Comparison of ENCODE assay signal across 7 mouse cellular contexts in genomic region chr10:75921026-75921725, GRCm38 (mm10). TPM values are rescaled to one million over a fixed set of nuclear protein-coding genes. Genes with fewer than 3 reads are reported as not detected.
A peak's percentile ranks its signal among the peaks of the same experiment; 100 is the strongest.
DNase-seq lines count a peak whose midpoint lies in the region; ATAC-seq lines count a peak whose summit lies in the region.

TSS of gene Smarcb1 (minus strand) at chr10:75921617.

- H3K4me1 ChIP-seq in embryonic facial prominence, embryonic 11.5 days (ENCODE audit: control insufficient read depth, insufficient read depth, low read length), result no peaks in the 10 kb centered on the region
- peaks cover 12% of the 10 kb centered on the region for H3K4me1 ChIP-seq in limb, embryonic 11.5 days (ENCODE audit: control insufficient read depth, insufficient read depth, low read length)
- peaks cover 35% of the 10 kb centered on the region for H3K4me1 ChIP-seq in midbrain, embryonic 14.5 days (ENCODE audit: control insufficient read depth, insufficient read depth, low read length)

- H3K9me3 ChIP-seq in embryonic facial prominence, embryonic 11.5 days (replicated peaks; ENCODE audit: control insufficient read depth, low read length), result no peaks in the 10 kb centered on the region
- no peaks in the 10 kb centered on the region for H3K9me3 ChIP-seq in limb, embryonic 11.5 days (ENCODE audit: control insufficient read depth, low read length)
- no peaks in the 10 kb centered on the region for H3K9me3 ChIP-seq in midbrain, embryonic 14.5 days (ENCODE audit: control insufficient read depth, low read length)

- DNase-seq in adrenal gland, postnatal 14 days, result peak; percentile 96
- DNase-seq in embryonic facial prominence, embryonic 11.5 days (ENCODE audit: low spot score), result peak; percentile 98
- peak; percentile 97 for DNase-seq in kidney, adult 18-20 months
- peak; percentile 95 for DNase-seq in limb, embryonic 11.5 days (ENCODE audit: low spot score)
- peak; percentile 100 for DNase-seq in midbrain, embryonic 14.5 days
- peak; percentile 87 to 94 for DNase-seq in spleen, adult 18-20 months

- H3K27ac ChIP-seq in embryonic facial prominence, embryonic 11.5 days (replicated peaks; ENCODE audit: low read depth, low read length), result peak within 1 kb of the TSS; percentile 95
- H3K27ac ChIP-seq in limb, embryonic 11.5 days (replicated peaks; ENCODE audit: low read depth, low read length), result peak within 1 kb of the TSS; percentile 84
- H3K27ac ChIP-seq in midbrain, embryonic 14.5 days (replicated peaks; ENCODE audit: low read depth, low read length), result peak within 1 kb of the TSS; percentile 98

- H3K9ac ChIP-seq in embryonic facial prominence, embryonic 11.5 days (replicated peaks; ENCODE audit: low read length), result peak within 1 kb of the TSS; percentile 98
- H3K9ac ChIP-seq in limb, embryonic 11.5 days (ENCODE audit: low read length), result peak within 1 kb of the TSS; percentile 89
- H3K9ac ChIP-seq in midbrain, embryonic 14.5 days (replicated peaks; ENCODE audit: low read length), result peak within 1 kb of the TSS; percentile 98

- peak within 1 kb of the TSS; percentile 95 for H3K4me3 ChIP-seq in embryonic facial prominence, embryonic 11.5 days (ENCODE audit: low read depth, low read length)
- H3K4me3 ChIP-seq in limb, embryonic 11.5 days (ENCODE audit: low read depth, low read length), result peak within 1 kb of the TSS; percentile 66
- H3K4me3 ChIP-seq in midbrain, embryonic 14.5 days (replicated peaks; ENCODE audit: low read depth, low read length), result peak within 1 kb of the TSS; percentile 91

- peak within 1 kb of the TSS; percentile 75 for H3K4me2 ChIP-seq in embryonic facial prominence, embryonic 11.5 days (ENCODE audit: low read depth, low read length)
- H3K4me2 ChIP-seq in limb, embryonic 11.5 days (ENCODE audit: low read depth, severe bottlenecking), result peak within 1 kb of the TSS; percentile 73
- H3K4me2 ChIP-seq in midbrain, embryonic 14.5 days (ENCODE audit: low read length), result peak within 1 kb of the TSS; percentile 81

- peak; percentile 80 for ATAC-seq in embryonic facial prominence, embryonic 11.5 days (replicated peaks; ENCODE audit: insufficient number of reproducible peaks, low FRiP score, low TSS enrichment, low read depth)
- ATAC-seq in granulocyte monocyte progenitor cell, adult 5-6 weeks (replicated peaks; ENCODE audit: poor library complexity, severe bottlenecking), result peak; percentile 75
- peak; percentile 83 for ATAC-seq in limb, embryonic 11.5 days (ENCODE audit: insufficient number of reproducible peaks, low FRiP score, low TSS enrichment, low read depth)
- peak; percentile 91 for ATAC-seq in midbrain, embryonic 14.5 days (ENCODE audit: low FRiP score, low TSS enrichment)

- H3K27me3 ChIP-seq in embryonic facial prominence, embryonic 11.5 days (ENCODE audit: control insufficient read depth, insufficient read depth, low read length), result no peaks in the 10 kb centered on the region
- H3K27me3 ChIP-seq in limb, embryonic 11.5 days (ENCODE audit: control insufficient read depth, insufficient read depth, low read length), result no peaks in the 10 kb centered on the region
- H3K27me3 ChIP-seq in midbrain, embryonic 14.5 days (ENCODE audit: control insufficient read depth, insufficient read depth, low read length), result no peaks in the 10 kb centered on the region

- no peaks in the 10 kb centered on the region for H3K36me3 ChIP-seq in embryonic facial prominence, embryonic 11.5 days (replicated peaks; ENCODE audit: control insufficient read depth, insufficient read depth, low read depth, low read length)
- H3K36me3 ChIP-seq in limb, embryonic 11.5 days (ENCODE audit: control insufficient read depth, insufficient read depth, low read length), result no peaks in the 10 kb centered on the region; the same call in 1 of the 2 replicates
- peaks cover 22% of the 10 kb centered on the region for H3K36me3 ChIP-seq in midbrain, embryonic 14.5 days (ENCODE audit: control insufficient read depth, insufficient read depth, low read length)

- under 1% methylated on average over 75 of the region's 76 CpGs for WGBS in embryonic facial prominence, embryonic 11.5 days
- under 1% methylated on average over 75 of the region's 76 CpGs for WGBS in limb, embryonic 11.5 days
- under 1% methylated on average over 76 of the region's 76 CpGs for WGBS in midbrain, embryonic 14.5 days

RNA-seq across cellular contexts. Expression of gene Smarcb1, which starts in this region (rescaled TPM):
- total RNA-seq in adrenal gland, postnatal 14 days (2021), result 75.0 and 79.3 TPM in 2 replicates
- 236 and 250 TPM in 2 replicates for polyA plus RNA-seq in embryonic facial prominence, embryonic 11.5 days (2014; fragmentation: Nextera tagmentation; extraction: Ambion mirVana)
- total RNA-seq in granulocyte monocyte progenitor cell, adult 5-6 weeks (2014; fragmentation: Nextera tagmentation), result 80.0 and 102 TPM in 2 replicates
- 58.0 and 79.4 TPM in 2 replicates for total RNA-seq in granulocyte monocyte progenitor cell, adult 5-6 weeks (2017)
- 260 and 263 TPM in 2 replicates for polyA plus RNA-seq in limb, embryonic 11.5 days (2014; fragmentation: Nextera tagmentation; extraction: Ambion mirVana)
- polyA plus RNA-seq in midbrain, embryonic 14.5 days (2014; fragmentation: Nextera tagmentation; extraction: Ambion mirVana), result 277 and 283 TPM in 2 replicates

Comparison
In these comparisons a context has a peak if more than half of its experiments do, and no peak if none do; other contexts are left out.
1. Peak in every context shown above with its lines: DNase-seq, ATAC-seq, H3K4me3 ChIP-seq and H3K27ac ChIP-seq.